Mouse (Mus musculus): ENCODE data around the gene Mest. TPM values are rescaled to one million over a fixed set of nuclear protein-coding genes. Genes with fewer than 3 reads are reported as not detected.
A peak's percentile ranks its signal among the peaks of the same experiment; 100 is the strongest.

Gene Mest
- polyA plus RNA-seq, 1 experiment from 2014 or later: 2,705 TPM

- peaks cover 49% of the 10 kb centered on the region for H3K36me3 ChIP-seq (ENCODE audit: control insufficient read depth, insufficient read depth, low read length)
- peak; percentile 46; the same call in 1 of the 2 replicates for ATAC-seq (ENCODE audit: insufficient number of reproducible peaks, insufficient read depth, low FRiP score, low read depth)
- no peak overlapping the region for H3K4me3 ChIP-seq (ENCODE audit: control insufficient read depth in 1 of 2, insufficient read depth in 1 of 2, low read depth in 1 of 2, low read length in 2 of 2)
- H3K27me3 ChIP-seq (ENCODE audit: control insufficient read depth, insufficient read depth, low read length): no peaks in the 10 kb centered on the region
- 66% methylated on average over 6 of the region's 6 CpGs for WGBS
- H3K9me3 ChIP-seq (ENCODE audit: control insufficient read depth, low read length): no peaks in the 10 kb centered on the region
- H3K4me2 ChIP-seq (ENCODE audit: low read length): no peak overlapping the region
- no peak overlapping the region for H3K27ac ChIP-seq (replicated peaks in 1 of 2; ENCODE audit: control insufficient read depth in 1 of 2, insufficient read depth in 1 of 2, low read depth in 2 of 2, low read length in 2 of 2)
- no peak overlapping the region for H3K9ac ChIP-seq (ENCODE audit: low read length)
- peaks cover 0 to 8% of the 10 kb centered on the region in 2 experiments; a peak in 1 of 4 replicates for H3K4me1 ChIP-seq (ENCODE audit: control insufficient read depth in 2 of 2, insufficient read depth in 2 of 2, low read length in 2 of 2)
Observed at GRCm38 (mm10) chr6:30750482-30750881, 27.1 kb downstream of the Mest start.

GRCm38 (mm10) chr6:30751209-30751608, 27.9 kb downstream of the Mest start:
- Histone ChIP-seq H3K27ac (replicated peaks in 1 of 2; ENCODE audit: control insufficient read depth in 1 of 2, insufficient read depth in 1 of 2, low read depth in 2 of 2, low read length in 2 of 2) (no peak overlapping the region), H3K4me1 (ENCODE audit: control insufficient read depth in 2 of 2, insufficient read depth in 2 of 2, low read length in 2 of 2) (peaks cover 0 to 8% of the 10 kb centered on the region in 2 experiments; a peak in 1 of 4 replicates), H3K4me3 (ENCODE audit: control insufficient read depth in 1 of 2, insufficient read depth in 1 of 2, low read depth in 1 of 2, low read length in 2 of 2) (no peak overlapping the region), H3K36me3 (ENCODE audit: control insufficient read depth, insufficient read depth, low read length) (peaks cover 42% of the 10 kb centered on the region), H3K27me3 (ENCODE audit: control insufficient read depth, insufficient read depth, low read length) (no peaks in the 10 kb centered on the region), H3K9ac (ENCODE audit: low read length) (no peak overlapping the region), H3K4me2 (ENCODE audit: low read length) (no peak overlapping the region), H3K9me3 (ENCODE audit: control insufficient read depth, low read length) (no peaks in the 10 kb centered on the region)
- no peak; the same call in 1 of the 2 replicates for ATAC-seq (ENCODE audit: insufficient number of reproducible peaks, insufficient read depth, low FRiP score, low read depth)
- 82% methylated on average over 2 of the region's 2 CpGs for WGBS

MicroRNAs within 50 kb of the gene (microRNA counts, 519-probe panel; counts per million panel counts)
- microRNA mmu-miR-335-3p (6,464 counts per million, percentile 91 among the panel's probes with 10 or more counts), microRNA mmu-miR-335-5p (8,473 counts per million, percentile 98 among the panel's probes with 10 or more counts)

Small RNAs within 50 kb of the gene (microRNA-seq; reads per million reads assigned to microRNA genes)
- 151,277 reads per million, percentile 100 among the genes with 10 or more reads in this experiment for gene Mir335

Other genes starting within 250 kb of the Mest start
- 25.4 and 26.3 TPM in 2 replicates for gene Tmem209, start 213.8 kb upstream of the Mest start, polyA plus RNA-seq (2014; fragmentation: Nextera tagmentation; extraction: Ambion mirVana)
- not detected in 2 replicates for gene Ssmem1, start 213.7 kb upstream of the Mest start, polyA plus RNA-seq (2014; fragmentation: Nextera tagmentation; extraction: Ambion mirVana)
- 2.2 and 4.8 TPM in 2 replicates for gene Cpa2, start 182.0 kb upstream of the Mest start, polyA plus RNA-seq (2014; fragmentation: Nextera tagmentation; extraction: Ambion mirVana)
- gene Cpa4, start 155.2 kb upstream of the Mest start, polyA plus RNA-seq (2014; fragmentation: Nextera tagmentation; extraction: Ambion mirVana): 2.5 TPM in 2 replicates
- 0.74 TPM in 2 replicates for gene Cpa5, start 112.5 kb upstream of the Mest start, polyA plus RNA-seq (2014; fragmentation: Nextera tagmentation; extraction: Ambion mirVana)
- gene Cpa1, start 84.3 kb upstream of the Mest start, polyA plus RNA-seq (2014; fragmentation: Nextera tagmentation; extraction: Ambion mirVana): 4.5 TPM in 2 replicates
- 9.6 and 11.3 TPM in 2 replicates for gene Cep41, start 29.8 kb upstream of the Mest start, polyA plus RNA-seq (2014; fragmentation: Nextera tagmentation; extraction: Ambion mirVana)
- 31.0 and 31.7 TPM in 2 replicates for gene Copg2, start 173.2 kb downstream of the Mest start, polyA plus RNA-seq (2014; fragmentation: Nextera tagmentation; extraction: Ambion mirVana)
- gene Tsga13, start 192.0 kb downstream of the Mest start, polyA plus RNA-seq (2014; fragmentation: Nextera tagmentation; extraction: Ambion mirVana): 0.34 and 0.35 TPM in 2 replicates
- 1.9 and 3.0 TPM in 2 replicates for gene Klf14, start 235.5 kb downstream of the Mest start, polyA plus RNA-seq (2014; fragmentation: Nextera tagmentation; extraction: Ambion mirVana)